ENCODE assay signal across 27 mouse cellular contexts in genomic region chr3:96151836-96152235, GRCm38 (mm10). TPM values are rescaled to one million over a fixed set of nuclear protein-coding genes. Genes with fewer than 3 reads are reported as not detected.
"Had no signal": no experiment of that assay in that cellular context is flagged by ENCODE, and none has a peak within 500 bp of the region (broad histone marks: within the 10 kb centered on the region; RNA-seq: fewer than 3 reads in every experiment).

No protein-coding gene starts in this region.

- H3K27ac ChIP-seq: kidney, postnatal 0 days; layer of hippocampus, adult 2 months; limb, embryonic 13.5 days; liver, embryonic 12.5 days; liver, embryonic 15.5 days; lung, embryonic 15.5 days; midbrain, embryonic 10.5 days; midbrain, embryonic 13.5 days; neural tube, embryonic 13.5 days; stomach, postnatal 0 days had no signal

- H3K27me3 ChIP-seq: limb, embryonic 13.5 days; liver, embryonic 12.5 days; liver, embryonic 15.5 days; lung, embryonic 15.5 days; megakaryocyte, embryonic 14.5 days; midbrain, embryonic 13.5 days; neural tube, embryonic 13.5 days had no signal

- H3K4me3 ChIP-seq: layer of hippocampus, adult 2 months; limb, embryonic 13.5 days; liver, embryonic 12.5 days; liver, embryonic 15.5 days; lung, embryonic 15.5 days; megakaryocyte, embryonic 14.5 days; midbrain, embryonic 10.5 days; midbrain, embryonic 13.5 days; myocyte; neural tube, embryonic 13.5 days had no signal

- H3K9ac ChIP-seq: limb, embryonic 13.5 days; liver, embryonic 12.5 days; liver, embryonic 15.5 days; lung, embryonic 15.5 days; midbrain, embryonic 13.5 days; neural tube, embryonic 13.5 days had no signal

- H3K4me2 ChIP-seq: limb, embryonic 13.5 days; liver, embryonic 12.5 days; liver, embryonic 15.5 days; lung, embryonic 15.5 days; midbrain, embryonic 13.5 days; neural tube, embryonic 13.5 days had no signal

- H3K9me3 ChIP-seq: limb, embryonic 13.5 days; liver, embryonic 12.5 days; liver, embryonic 15.5 days; lung, embryonic 15.5 days; megakaryocyte, embryonic 14.5 days; midbrain, embryonic 10.5 days; midbrain, embryonic 13.5 days; neural tube, embryonic 13.5 days had no signal

- ATAC-seq: liver, embryonic 12.5 days; midbrain, embryonic 13.5 days; midbrain, embryonic 16.5 days had no signal

- H3K4me1 ChIP-seq: limb, embryonic 13.5 days; lung, embryonic 15.5 days; midbrain, embryonic 10.5 days; midbrain, embryonic 13.5 days; neural tube, embryonic 13.5 days had no signal

- DNase-seq: kidney, adult 2 months; kidney, postnatal 25 days; layer of hippocampus, adult 9-11 months; left cerebral cortex, postnatal 4 days; liver; lung, adult 18-20 months; lung, postnatal 10 days; lung, postnatal 36 days; retina, postnatal 1 day; right cerebral cortex, postnatal 25 days; thymus, adult 2 months; thymus, postnatal 14 days; thymus, postnatal 4 days had no signal

RNA-seq across cellular contexts. Expression of gene Sv2a, which starts 29.1 kb away (rescaled TPM):
- total RNA-seq: monocyte, adult 5-6 weeks had no signal
